Mouse (Mus musculus) testis, adult 2 months (tissue): ENCODE data around the gene Cfap73.

Experiments used
- CTCF ChIP-seq: fragments of 200-500 bp; IDR thresholded peaks from 2 replicates; pipeline ENCODE4 v1.5.1; 2012; ENCODE audit warnings: low read depth, mild to moderate bottlenecking, inconsistent platforms, low read length, moderate library complexity; ENCODE audit not compliant: control insufficient read depth, insufficient read depth, insufficient replicate concordance
- POLR2A ChIP-seq: fragments of 200-500 bp; IDR thresholded peaks from 2 replicates; pipeline ENCODE4 v1.6.1; 2012; ENCODE audit warnings: low read depth, mild to moderate bottlenecking, inconsistent platforms, low read length, moderate library complexity; ENCODE audit not compliant: control insufficient read depth

DNA sequence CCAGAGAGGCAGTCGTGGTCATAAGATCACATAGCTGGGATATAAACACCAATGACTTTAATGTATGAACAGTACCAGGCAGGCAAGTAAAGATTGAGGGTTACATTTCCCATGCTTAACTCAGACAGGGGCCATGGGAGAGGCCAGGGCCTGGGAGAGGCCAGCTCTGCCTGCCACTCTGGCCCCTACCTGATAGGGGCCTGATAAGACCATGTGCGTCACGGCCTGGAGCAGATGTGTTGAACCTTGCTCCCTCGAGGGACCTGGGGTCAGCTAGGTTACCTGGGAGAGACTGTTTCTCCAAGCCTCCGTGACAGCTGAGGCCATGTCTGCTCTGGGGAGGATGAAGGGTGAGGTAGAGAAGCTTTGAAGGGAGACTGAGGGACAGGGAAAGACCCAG lies 17.2 kb upstream of the Cfap73 start:
- TF ChIP-seq CTCF (no peak), POLR2A (no peak)
